Mouse (Mus musculus) hindbrain, embryonic 14.5 days (tissue): ENCODE data around the gene Hddc3. TPM values are rescaled to one million over a fixed set of nuclear protein-coding genes. Genes with fewer than 3 reads are reported as not detected.
A peak's percentile ranks its signal among the peaks of the same experiment; 100 is the strongest.

Experiments used
- ATAC-seq: fragments of 200-750 bp; cut with Nextera tagmentation; 2 replicates; pipeline ENCODE4 v1.8.0; 2017; ENCODE audit warnings: moderate number of reproducible peaks, mild to moderate bottlenecking, moderate TSS enrichment, moderate library complexity; ENCODE audit not compliant: low FRiP score
- DNase-seq: peaks from one replicate; pipeline ENCODE4 v3.0.0-alpha.2; 2015; ENCODE audit warnings: low spot score
- H3K27ac ChIP-seq: fragments of 300-500 bp; sonication (generic); 2 replicates; pipeline ENCODE4 v1.5.1; 2014; ENCODE audit warnings: mild to moderate bottlenecking, moderate library complexity
- H3K27me3 ChIP-seq: fragments of 300-500 bp; sonication (generic); 2 replicates; pipeline ENCODE4 v1.6.1; 2014; ENCODE audit warnings: mild to moderate bottlenecking, low read length, mixed read lengths; ENCODE audit not compliant: control insufficient read depth, insufficient read depth
- H3K36me3 ChIP-seq: fragments of 300-500 bp; sonication (generic); replicated peaks from 2 replicates; pipeline ENCODE4 v1.6.1; 2014; ENCODE audit not compliant: control insufficient read depth, insufficient read depth
- H3K4me1 ChIP-seq: fragments of 300-500 bp; sonication (generic); replicated peaks from 2 replicates; pipeline ENCODE4 v1.6.1; 2014; ENCODE audit warnings: antibody characterized with exemption, low read length, mixed read lengths; ENCODE audit not compliant: control insufficient read depth, insufficient read depth
- H3K4me2 ChIP-seq: fragments of 300-500 bp; sonication (generic); replicated peaks from 2 replicates; pipeline ENCODE4 v1.6.1; 2014; ENCODE audit warnings: mild to moderate bottlenecking, moderate library complexity
- H3K4me3 ChIP-seq: fragments of 300-500 bp; sonication (generic); replicated peaks from 2 replicates; pipeline ENCODE4 v1.5.1; 2014; ENCODE audit warnings: mild to moderate bottlenecking, low read length
- H3K9ac ChIP-seq: fragments of 300-500 bp; sonication (generic); 2 replicates; pipeline ENCODE4 v1.6.1; 2014
- H3K9me3 ChIP-seq: fragments of 300-500 bp; sonication (generic); 2 replicates; pipeline ENCODE4 v1.6.1; 2016; ENCODE audit warnings: low read length; ENCODE audit not compliant: control insufficient read depth
- WGBS: fragments of 180-500 bp; shearing (Covaris S2); extraction: QIAGEN DNeasy Blood & Tissue Kit; methylation state at CpG from one replicate; pipeline ENCODE4 v1.1.7; 2014; 5-methylcytosine and 5-hydroxymethylcytosine counted together
- polyA plus RNA-seq: library from polyadenylated mRNA; unstranded; fragments of >200 nt; fragmentation: Nextera tagmentation; extraction: Ambion mirVana; gene quantifications from 2 replicates; pipeline ENCODE4 v1.2.1, GENCODE M21; 2014

The Hddc3 gene
- polyA plus RNA-seq, 1 experiment from 2014 or later, result 23.4 TPM

- ATAC-seq, result no peak
- Histone ChIP-seq H3K36me3 (peaks cover 39% of the 10 kb centered on the region), H3K9ac (0 out of 2 replicates have a peak overlapping the region, but pooled peaks have one; percentile 5), H3K9me3 (no peaks in the 10 kb centered on the region), H3K4me2 (no peak overlapping the region), H3K27me3 (no peaks in the 10 kb centered on the region), H3K4me1 (peaks cover 23% of the 10 kb centered on the region), H3K27ac (no peak overlapping the region), H3K4me3 (no peak overlapping the region)
- 75% methylated on average over 9 of the region's 9 CpGs for whole genome bisulfite sequencing
- DNase-seq, result no peak
These were observed 55.9 kb downstream of the Hddc3 start for GRCm38 (mm10) chr7:80398654-80399444.

DNA sequence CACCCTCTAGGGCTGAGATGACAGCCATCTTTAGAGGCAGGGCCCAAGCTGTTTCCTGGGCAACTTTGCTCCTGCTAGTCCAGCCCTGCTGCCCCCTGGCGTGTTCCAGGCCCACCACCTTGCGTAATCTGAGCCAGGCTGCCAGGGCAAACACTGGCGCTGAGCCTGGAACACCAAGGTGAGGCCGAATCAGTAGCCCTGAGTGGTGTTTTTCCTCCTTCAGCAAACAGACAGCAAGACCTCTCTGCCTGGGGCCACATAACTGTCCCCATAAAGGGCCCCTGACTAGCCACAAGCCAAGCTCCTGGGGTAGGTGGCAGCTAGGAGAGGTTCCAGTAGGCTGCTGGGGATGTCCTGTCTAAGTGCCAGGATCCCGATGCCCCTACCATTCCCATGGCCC, 57.2 kb downstream of the Hddc3 start:
- no peaks in the 10 kb centered on the region for H3K27me3 ChIP-seq
- no peak overlapping the region for H3K4me2 ChIP-seq
- DNase-seq (no peak), ATAC-seq (no peak)
- no peak overlapping the region for H3K27ac ChIP-seq
- 0 out of 2 replicates have a peak overlapping the region, but pooled peaks have one; percentile 0 for H3K9ac ChIP-seq
- no peaks in the 10 kb centered on the region for H3K9me3 ChIP-seq
- 0 out of 2 replicates have a peak overlapping the region, but pooled peaks have one; percentile 8 for H3K4me3 ChIP-seq
- 59% methylated on average over 5 of the region's 5 CpGs for WGBS
- peaks cover 29% of the 10 kb centered on the region for H3K36me3 ChIP-seq
- H3K4me1 ChIP-seq, result peaks cover 23% of the 10 kb centered on the region

Other genes with a start within 250 kb of the Hddc3 start
- gene Idh2, start 227.7 kb upstream of the Hddc3 start, polyA plus RNA-seq, result 198 and 205 TPM in 2 replicates
- 17.4 and 19.7 TPM in 2 replicates for gene Sema4b, start 156.3 kb upstream of the Hddc3 start, polyA plus RNA-seq
- gene Cib1, start 110.3 kb upstream of the Hddc3 start, polyA plus RNA-seq, result 29.8 and 41.1 TPM in 2 replicates
- 3.4 and 3.8 TPM in 2 replicates for gene Gdpgp1, start 110.2 kb upstream of the Hddc3 start, polyA plus RNA-seq
- 1.3 and 1.7 TPM in 2 replicates for gene Ttll13, start 96.7 kb upstream of the Hddc3 start, polyA plus RNA-seq
- gene Ngrn, start 81.9 kb upstream of the Hddc3 start, polyA plus RNA-seq, result 67.8 and 70.4 TPM in 2 replicates
- 22.0 and 26.5 TPM in 2 replicates for gene Vps33b, start 73.5 kb upstream of the Hddc3 start, polyA plus RNA-seq
- gene Prc1, start 48.7 kb upstream of the Hddc3 start, polyA plus RNA-seq, result 33.0 and 39.3 TPM in 2 replicates
- gene Rccd1, start 18.6 kb upstream of the Hddc3 start, polyA plus RNA-seq, result 9.4 and 11.6 TPM in 2 replicates
- 43.3 and 43.9 TPM in 2 replicates for gene Unc45a, start 2.1 kb upstream of the Hddc3 start, polyA plus RNA-seq
- 18.9 and 21.6 TPM in 2 replicates for gene Man2a2, start 28.3 kb downstream of the Hddc3 start, polyA plus RNA-seq
- gene Fes, start 44.8 kb downstream of the Hddc3 start, polyA plus RNA-seq, result 3.8 and 4.6 TPM in 2 replicates
- gene Furin, start 62.3 kb downstream of the Hddc3 start, polyA plus RNA-seq, result 6.0 and 6.7 TPM in 2 replicates
- 9.5 and 11.3 TPM in 2 replicates for gene Blm, start 192.0 kb downstream of the Hddc3 start, polyA plus RNA-seq